Mouse (Mus musculus): ENCODE measurements around the gene Lhx1.

GRCm38 (mm10) chr11:84512031-84512430 is 13.3 kb downstream of the Lhx1 start:
- TF ChIP-seq POLR2A (IDR thresholded peaks at IDR 0.05; ENCODE audit: low read depth, low read length) (no peak), CTCF (conservative IDR thresholded peaks at IDR 0.05; ENCODE audit: insufficient read depth, insufficient read length, low read depth, low read length) (no peak)
